Mouse (Mus musculus) midbrain, embryonic 14.5 days (tissue): ENCODE measurements at regions not wholly inside any gene's neighbourhood (a gene's known extent, or its start where the extent isn't known, plus 50 kb on each side); places are given as distances from the start of the nearest gene placed in this dataset.

ENCODE experiments used
- ATAC-seq: fragments of 200-750 bp; cut with Nextera tagmentation; 2 replicates; pipeline ENCODE4 v1.8.0; 2017; ENCODE audit warnings: moderate number of reproducible peaks, moderate library complexity; ENCODE audit not compliant: low FRiP score, low TSS enrichment
- DNase-seq: peaks from one replicate; pipeline ENCODE4 v3.0.0-alpha.2; 2015
- H3K27ac ChIP-seq: fragments of 300-500 bp; sonication (generic); replicated peaks from 2 replicates; pipeline ENCODE4 v1.5.1; 2014; ENCODE audit warnings: mild to moderate bottlenecking, low read depth, low read length, moderate library complexity
- H3K27me3 ChIP-seq: fragments of 300-500 bp; sonication (generic); 2 replicates; pipeline ENCODE4 v1.6.1; 2014; ENCODE audit warnings: low read length, control low read depth, mixed read lengths; ENCODE audit not compliant: control insufficient read depth, insufficient read depth
- H3K36me3 ChIP-seq: fragments of 300-500 bp; sonication (generic); 2 replicates; pipeline ENCODE4 v1.6.1; 2014; ENCODE audit warnings: low read length, control low read depth; ENCODE audit not compliant: control insufficient read depth, insufficient read depth
- H3K4me1 ChIP-seq: fragments of 300-500 bp; sonication (generic); 2 replicates; pipeline ENCODE4 v1.6.1; 2014; ENCODE audit warnings: mild to moderate bottlenecking, antibody characterized with exemption, low read length, control low read depth; ENCODE audit not compliant: control insufficient read depth, insufficient read depth
- H3K4me2 ChIP-seq: fragments of 300-500 bp; sonication (generic); 2 replicates; pipeline ENCODE4 v1.6.1; 2014; ENCODE audit warnings: mild to moderate bottlenecking, low read length, moderate library complexity
- H3K4me3 ChIP-seq: fragments of 300-500 bp; sonication (generic); replicated peaks from 2 replicates; pipeline ENCODE4 v1.5.1; 2014; ENCODE audit warnings: low read depth, low read length
- H3K9ac ChIP-seq: fragments of 300-500 bp; sonication (generic); replicated peaks from 2 replicates; pipeline ENCODE4 v1.6.1; 2014; ENCODE audit warnings: mild to moderate bottlenecking, low read length, moderate library complexity
- H3K9me3 ChIP-seq: fragments of 300-500 bp; sonication (generic); 2 replicates; pipeline ENCODE4 v1.6.1; 2016; ENCODE audit warnings: low read length, control low read depth, mixed read lengths; ENCODE audit not compliant: control insufficient read depth
- WGBS: fragments of 180-500 bp; shearing (Covaris S2); extraction: QIAGEN DNeasy Blood & Tissue Kit; methylation state at CpG from one replicate; pipeline ENCODE4 v1.1.7; 2014; 5-methylcytosine and 5-hydroxymethylcytosine counted together

GRCm38 (mm10) chr1:137644601-137645040, 530.9 kb downstream of the Ptprc start:
- Histone ChIP-seq H3K9ac (no peak overlapping the region), H3K27me3 (no peaks in the 10 kb centered on the region), H3K27ac (no peak overlapping the region), H3K36me3 (no peaks in the 10 kb centered on the region), H3K4me3 (no peak overlapping the region), H3K9me3 (no peaks in the 10 kb centered on the region), H3K4me1 (no peaks in the 10 kb centered on the region), H3K4me2 (no peak overlapping the region)
- 81% methylated on average over 6 of the region's 6 CpGs for WGBS
- no peak for ATAC-seq
- no peak for DNase-seq

- H3K36me3 ChIP-seq, result no peaks in the 10 kb centered on the region
- peak; percentile 70 for DNase-seq
- no peaks in the 10 kb centered on the region for H3K27me3 ChIP-seq
- H3K9ac ChIP-seq, result no peak overlapping the region
- H3K9me3 ChIP-seq, result no peaks in the 10 kb centered on the region
- H3K4me3 ChIP-seq, result no peak overlapping the region
- no peak overlapping the region for H3K27ac ChIP-seq
- H3K4me1 ChIP-seq, result no peaks in the 10 kb centered on the region
- peak; percentile 27; the same call in 1 of the 2 replicates for ATAC-seq
- 74% methylated on average over 1 of the region's 1 CpGs for WGBS
- H3K4me2 ChIP-seq, result no peak overlapping the region
These were observed 532.0 kb downstream of the Ptprc start for GRCm38 (mm10) chr1:137643508-137643907.

- Histone ChIP-seq H3K9ac (no peak overlapping the region), H3K9me3 (no peaks in the 10 kb centered on the region), H3K4me2 (no peak overlapping the region), H3K27me3 (no peaks in the 10 kb centered on the region), H3K27ac (no peak overlapping the region), H3K36me3 (no peaks in the 10 kb centered on the region), H3K4me3 (no peak overlapping the region), H3K4me1 (peaks cover 4% of the 10 kb centered on the region)
- ATAC-seq (no peak), DNase-seq (no peak)
- WGBS, result 9% methylated on average over 7 of the region's 7 CpGs
These were observed 534.7 kb downstream of the Ptprc start for GRCm38 (mm10) chr1:137640848-137641247.

GRCm38 (mm10) chr1:137636947-137637346, 538.6 kb downstream of the Ptprc start:
- Histone ChIP-seq H3K4me2 (no peak overlapping the region), H3K27ac (no peak overlapping the region), H3K4me1 (peaks cover 6% of the 10 kb centered on the region), H3K27me3 (no peaks in the 10 kb centered on the region), H3K9me3 (no peaks in the 10 kb centered on the region), H3K36me3 (no peaks in the 10 kb centered on the region), H3K4me3 (no peak overlapping the region), H3K9ac (no peak overlapping the region)
- 16% methylated on average over 3 of the region's 3 CpGs for WGBS
- ATAC-seq, result no peak
- no peak for DNase-seq

GRCm38 (mm10) chr1:137636321-137636944, 539.1 kb downstream of the Ptprc start:
- no peaks in the 10 kb centered on the region for H3K9me3 ChIP-seq
- H3K9ac ChIP-seq, result no peak overlapping the region
- DNase-seq (no peak), ATAC-seq (no peak)
- 15% methylated on average over 3 of the region's 3 CpGs for WGBS
- H3K27ac ChIP-seq, result no peak overlapping the region
- no peaks in the 10 kb centered on the region for H3K27me3 ChIP-seq
- no peak overlapping the region for H3K4me2 ChIP-seq
- no peaks in the 10 kb centered on the region for H3K36me3 ChIP-seq
- H3K4me3 ChIP-seq, result no peak overlapping the region
- H3K4me1 ChIP-seq, result peaks cover 6% of the 10 kb centered on the region

GRCm38 (mm10) chr1:137635781-137636180, 539.7 kb downstream of the Ptprc start:
- no peaks in the 10 kb centered on the region for H3K27me3 ChIP-seq
- ATAC-seq (no peak; the same call in 1 of the 2 replicates), DNase-seq (no peak)
- no peak overlapping the region for H3K9ac ChIP-seq
- 11% methylated on average over 7 of the region's 7 CpGs for WGBS
- no peaks in the 10 kb centered on the region for H3K9me3 ChIP-seq
- H3K4me1 ChIP-seq, result peaks cover 6% of the 10 kb centered on the region
- H3K36me3 ChIP-seq, result no peaks in the 10 kb centered on the region
- no peak overlapping the region for H3K27ac ChIP-seq
- H3K4me3 ChIP-seq, result no peak overlapping the region
- H3K4me2 ChIP-seq, result no peak overlapping the region

- ATAC-seq, result no peak
- Histone ChIP-seq H3K4me3 (no peak overlapping the region), H3K4me1 (peaks cover 2% of the 10 kb centered on the region; the same call in 1 of the 2 replicates), H3K9me3 (no peaks in the 10 kb centered on the region), H3K4me2 (no peak overlapping the region), H3K36me3 (no peaks in the 10 kb centered on the region), H3K27me3 (no peaks in the 10 kb centered on the region), H3K9ac (no peak overlapping the region), H3K27ac (no peak overlapping the region)
- no peak for DNase-seq
These were observed 544.0 kb downstream of the Ptprc start for GRCm38 (mm10) chr1:137631546-137631945.

- H3K4me3 ChIP-seq, result no peak overlapping the region
- H3K9ac ChIP-seq, result no peak overlapping the region
- no peak overlapping the region for H3K4me2 ChIP-seq
- no peaks in the 10 kb centered on the region for H3K36me3 ChIP-seq
- no peaks in the 10 kb centered on the region for H3K27me3 ChIP-seq
- H3K27ac ChIP-seq, result no peak overlapping the region
- H3K4me1 ChIP-seq, result no peaks in the 10 kb centered on the region
- 84% methylated on average over 5 of the region's 5 CpGs for WGBS
- no peaks in the 10 kb centered on the region for H3K9me3 ChIP-seq
- no peak for DNase-seq
- no peak for ATAC-seq
These were observed 554.8 kb downstream of the Ptprc start for GRCm38 (mm10) chr1:137620672-137621071.

- WGBS, result 96% methylated on average over 2 of the region's 2 CpGs
- DNase-seq (no peak), ATAC-seq (no peak)
- Histone ChIP-seq H3K4me3 (no peak overlapping the region), H3K4me1 (no peaks in the 10 kb centered on the region), H3K9ac (no peak overlapping the region), H3K36me3 (no peaks in the 10 kb centered on the region), H3K27me3 (no peaks in the 10 kb centered on the region), H3K9me3 (no peaks in the 10 kb centered on the region), H3K27ac (no peak overlapping the region), H3K4me2 (no peak overlapping the region)
These were observed 557.3 kb downstream of the Ptprc start for GRCm38 (mm10) chr1:137618231-137618630.
